Mouse (Mus musculus) megakaryocyte, embryonic 14.5 days (primary cell): ENCODE results near the gene Hist1h1b.
"Not testable (repeated sequence)": the region's sequence is repeated elsewhere in the genome, so short reads cannot be mapped to it uniquely, and the experiment has no call there.

ENCODE experiments used
- FLI1 ChIP-seq: IDR thresholded peaks from 2 replicates; pipeline ENCODE4 v1.6.1; 2012; ENCODE audit warnings: low read length, inconsistent platforms, mixed read lengths
- GATA1 ChIP-seq: IDR thresholded peaks from 3 replicates; pipeline ENCODE4 v1.6.1; 2012; ENCODE audit warnings: mixed read lengths, low read length, inconsistent platforms, borderline replicate concordance

DNA sequence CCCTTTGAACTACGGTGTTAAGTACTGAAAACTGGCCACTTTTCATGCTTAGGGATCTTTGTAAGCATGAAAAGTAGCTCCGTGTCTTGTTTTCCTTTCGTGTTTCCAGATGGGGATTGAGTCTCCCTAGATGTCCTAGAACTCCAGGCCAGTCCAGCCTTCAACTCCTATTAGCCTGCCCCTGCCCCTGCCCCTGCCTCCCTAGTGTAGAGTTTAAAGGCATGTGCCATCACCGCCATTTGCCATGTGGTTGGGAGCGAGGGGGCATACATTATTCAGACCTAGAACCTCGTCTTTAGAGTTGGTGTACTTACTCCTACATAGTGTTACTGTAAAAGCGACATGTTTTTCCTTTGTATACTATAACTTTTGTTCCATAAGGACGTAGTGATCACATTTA lies 30.6 kb upstream of the Hist1h1b start:
- not testable (repeated sequence) for TF ChIP-seq GATA1, FLI1
